Mouse (Mus musculus): ENCODE measurements around the gene Gab2. TPM values are rescaled to one million over a fixed set of nuclear protein-coding genes. Genes with fewer than 3 reads are reported as not detected.

Gene Gab2
- polyA plus RNA-seq (2016; fragmentation: Nextera tagmentation; extraction: Ambion mirVana): 7.1 and 9.1 TPM in 2 replicates

GRCm38 (mm10) chr7:97081242-97081958, at the start of gene Gab2:
Gab2 (plus strand) TSS chr7:97081586.
- no peaks in the 10 kb centered on the region for H3K36me3 ChIP-seq
- no peaks in the 10 kb centered on the region for H3K27me3 ChIP-seq (ENCODE audit: low read depth, poor library complexity, severe bottlenecking)
- peaks cover 19% of the 10 kb centered on the region for H3K4me1 ChIP-seq
- peak within 1 kb of the TSS; percentile 95 for H3K4me3 ChIP-seq
- under 1% methylated on average over 60 of the region's 83 CpGs for WGBS
- no peaks in the 10 kb centered on the region for H3K9me3 ChIP-seq (replicated peaks)
- peak within 1 kb of the TSS; percentile 94 for H3K27ac ChIP-seq (replicated peaks)
- DNase-seq (ENCODE audit: low spot score): peak; percentile 82

DNA sequence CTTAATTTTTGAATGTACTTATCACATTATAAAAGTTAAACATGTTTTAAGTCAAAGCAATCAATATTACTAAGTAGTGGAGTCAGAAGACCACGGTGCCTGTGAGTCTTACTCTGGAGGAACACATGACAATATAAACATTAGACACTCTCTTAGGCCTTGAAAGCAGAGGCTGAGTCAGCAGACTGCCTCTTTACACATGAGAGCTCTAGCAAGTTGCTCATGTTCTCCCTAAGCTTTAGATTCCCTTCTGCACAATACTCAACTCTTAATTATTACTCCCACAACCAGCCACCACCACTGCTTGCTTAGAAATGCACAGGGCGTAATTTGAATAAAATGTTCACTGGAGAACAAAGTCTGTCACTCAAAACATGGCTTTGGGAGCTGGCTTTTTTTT, 49.0 kb upstream of the Gab2 start:
- no peak for DNase-seq (ENCODE audit: low spot score)
- H3K4me1 ChIP-seq: no peaks in the 10 kb centered on the region
- no peak overlapping the region for H3K27ac ChIP-seq (replicated peaks)
- no peaks in the 10 kb centered on the region for H3K36me3 ChIP-seq
- H3K27me3 ChIP-seq (ENCODE audit: low read depth, poor library complexity, severe bottlenecking): no peaks in the 10 kb centered on the region
- WGBS: 88% methylated on average over 2 of the region's 2 CpGs
- H3K9me3 ChIP-seq (replicated peaks): no peaks in the 10 kb centered on the region
- H3K4me3 ChIP-seq: no peak overlapping the region

- WGBS: 74% methylated on average over 4 of the region's 4 CpGs
- H3K4me1 ChIP-seq: no peaks in the 10 kb centered on the region
- H3K36me3 ChIP-seq: peaks cover 19% of the 10 kb centered on the region
- no peaks in the 10 kb centered on the region for H3K27me3 ChIP-seq (ENCODE audit: low read depth, poor library complexity, severe bottlenecking)
- DNase-seq (ENCODE audit: low spot score): peak; percentile 13
- H3K27ac ChIP-seq (replicated peaks): no peak overlapping the region
- H3K9me3 ChIP-seq (replicated peaks): no peaks in the 10 kb centered on the region
- H3K4me3 ChIP-seq: no peak overlapping the region
These were observed 41.7 kb upstream of the Gab2 start for GRCm38 (mm10) chr7:97039641-97040040.

- Histone ChIP-seq H3K27me3 (ENCODE audit: low read depth, poor library complexity, severe bottlenecking) (no peaks in the 10 kb centered on the region), H3K4me1 (no peaks in the 10 kb centered on the region), H3K36me3 (peaks cover 19% of the 10 kb centered on the region), H3K27ac (replicated peaks) (no peak overlapping the region), H3K4me3 (no peak overlapping the region), H3K9me3 (replicated peaks) (no peaks in the 10 kb centered on the region)
- no peak for DNase-seq (ENCODE audit: low spot score)
- 88% methylated on average over 6 of the region's 6 CpGs for WGBS
These were observed 39.4 kb upstream of the Gab2 start for GRCm38 (mm10) chr7:97041868-97042449.

DNA sequence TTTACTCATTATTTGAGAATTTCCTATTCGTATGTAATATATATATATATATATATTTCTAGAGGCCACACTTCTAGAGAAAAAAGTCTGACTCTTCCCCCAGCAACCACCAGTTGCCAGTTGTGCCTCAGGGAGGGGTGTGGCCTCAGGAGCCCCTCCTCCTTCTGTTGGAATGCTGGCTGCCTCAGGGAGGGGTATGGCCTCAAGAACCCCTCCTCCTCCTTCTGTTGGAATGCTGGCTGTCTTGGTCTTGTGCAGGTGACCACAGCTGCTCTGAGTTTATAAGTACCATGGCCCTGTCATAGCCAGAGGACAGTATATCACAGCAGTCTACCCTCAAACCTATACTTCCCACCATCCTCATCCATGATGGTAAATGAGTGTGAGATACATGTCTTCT, 38.4 kb upstream of the Gab2 start:
- WGBS: 87% methylated on average over 1 of the region's 1 CpGs
- Histone ChIP-seq H3K9me3 (replicated peaks) (no peaks in the 10 kb centered on the region), H3K36me3 (peaks cover 15% of the 10 kb centered on the region), H3K4me1 (no peaks in the 10 kb centered on the region), H3K4me3 (no peak overlapping the region), H3K27ac (replicated peaks) (no peak overlapping the region), H3K27me3 (ENCODE audit: low read depth, poor library complexity, severe bottlenecking) (no peaks in the 10 kb centered on the region)
- DNase-seq (ENCODE audit: low spot score): no peak

GRCm38 (mm10) chr7:97060966-97061365, 20.4 kb upstream of the Gab2 start:
- Histone ChIP-seq H3K4me1 (no peaks in the 10 kb centered on the region), H3K36me3 (peaks cover 7% of the 10 kb centered on the region; the same call in 1 of the 2 replicates), H3K4me3 (no peak overlapping the region), H3K27me3 (ENCODE audit: low read depth, poor library complexity, severe bottlenecking) (no peaks in the 10 kb centered on the region), H3K27ac (replicated peaks) (no peak overlapping the region), H3K9me3 (replicated peaks) (no peaks in the 10 kb centered on the region)
- DNase-seq (ENCODE audit: low spot score): no peak
- 94% methylated on average over 2 of the region's 2 CpGs for WGBS

DNA sequence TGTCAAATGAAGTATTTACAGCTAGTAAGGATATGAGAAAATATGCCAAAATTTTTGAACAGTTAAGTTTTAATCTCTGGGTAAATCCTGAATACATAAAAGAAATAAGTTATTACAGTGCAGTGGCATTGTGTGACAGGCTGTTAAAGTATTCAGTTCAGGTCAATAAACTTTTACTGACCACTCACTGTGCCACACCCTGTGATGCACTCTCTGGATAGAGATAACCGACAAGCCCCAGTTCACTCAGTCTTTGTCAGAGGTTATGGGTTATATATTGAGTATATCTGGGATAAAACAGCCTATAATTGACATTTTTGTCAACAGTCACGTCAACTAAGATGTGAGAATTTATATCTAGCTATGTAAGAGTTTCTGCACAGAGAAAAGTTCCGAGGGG, 9.9 kb upstream of the Gab2 start:
- H3K27ac ChIP-seq (replicated peaks): no peak overlapping the region
- no peaks in the 10 kb centered on the region for H3K4me1 ChIP-seq
- H3K27me3 ChIP-seq (ENCODE audit: low read depth, poor library complexity, severe bottlenecking): no peaks in the 10 kb centered on the region
- 88% methylated on average over 3 of the region's 3 CpGs for WGBS
- H3K36me3 ChIP-seq: no peaks in the 10 kb centered on the region
- H3K4me3 ChIP-seq: no peak overlapping the region
- H3K9me3 ChIP-seq (replicated peaks): no peaks in the 10 kb centered on the region
- DNase-seq (ENCODE audit: low spot score): no peak

DNA sequence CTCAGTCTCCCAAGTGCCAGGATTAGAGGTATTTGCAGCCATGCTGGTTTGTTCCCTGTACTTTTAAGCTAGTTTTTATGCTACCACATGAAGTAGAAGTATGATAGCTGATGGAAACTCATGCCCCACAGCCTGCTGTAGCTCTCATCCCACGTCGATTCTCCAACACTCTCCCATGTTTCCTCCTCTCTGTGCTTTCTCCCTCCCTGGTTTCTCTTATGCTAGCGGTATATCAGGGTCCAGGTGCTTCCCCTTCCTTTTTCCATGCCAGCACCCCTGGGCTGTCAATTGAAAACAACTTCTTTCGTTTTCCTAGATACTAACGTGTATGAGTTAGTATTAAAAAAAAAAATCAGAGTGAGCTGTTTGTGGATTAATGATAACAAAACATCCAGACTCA, 9.3 kb upstream of the Gab2 start:
- Histone ChIP-seq H3K9me3 (replicated peaks) (no peaks in the 10 kb centered on the region), H3K36me3 (no peaks in the 10 kb centered on the region), H3K27me3 (ENCODE audit: low read depth, poor library complexity, severe bottlenecking) (no peaks in the 10 kb centered on the region), H3K27ac (replicated peaks) (no peak overlapping the region), H3K4me3 (no peak overlapping the region), H3K4me1 (no peaks in the 10 kb centered on the region)
- no peak for DNase-seq (ENCODE audit: low spot score)
- 86% methylated on average over 5 of the region's 5 CpGs for WGBS

DNA sequence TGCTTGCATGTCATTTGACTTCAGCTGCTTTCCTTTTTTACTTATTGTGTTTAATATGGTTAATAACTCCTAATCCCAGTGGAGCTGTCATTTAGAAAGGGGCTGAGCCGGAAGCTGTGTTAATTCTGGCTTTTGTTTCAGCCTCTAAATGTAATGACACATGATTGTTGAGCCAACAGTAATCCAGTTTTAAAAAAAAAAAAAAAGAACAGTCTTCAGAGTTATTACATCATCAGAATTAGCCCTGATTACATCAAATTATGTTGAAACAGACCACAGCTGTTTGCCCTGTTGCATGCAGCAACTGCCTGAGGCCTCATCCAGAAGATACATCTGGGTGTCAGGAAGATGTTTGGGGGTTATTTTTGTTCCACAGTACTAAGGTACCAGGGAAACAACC, 6.4 kb upstream of the Gab2 start:
- H3K4me3 ChIP-seq: no peak overlapping the region
- H3K27me3 ChIP-seq (ENCODE audit: low read depth, poor library complexity, severe bottlenecking): no peaks in the 10 kb centered on the region
- no peak overlapping the region for H3K27ac ChIP-seq (replicated peaks)
- H3K36me3 ChIP-seq: no peaks in the 10 kb centered on the region
- no peaks in the 10 kb centered on the region for H3K9me3 ChIP-seq (replicated peaks)
- DNase-seq (ENCODE audit: low spot score): no peak
- 85% methylated on average over 1 of the region's 1 CpGs for WGBS
- H3K4me1 ChIP-seq: no peaks in the 10 kb centered on the region; the same call in 1 of the 2 replicates

DNA sequence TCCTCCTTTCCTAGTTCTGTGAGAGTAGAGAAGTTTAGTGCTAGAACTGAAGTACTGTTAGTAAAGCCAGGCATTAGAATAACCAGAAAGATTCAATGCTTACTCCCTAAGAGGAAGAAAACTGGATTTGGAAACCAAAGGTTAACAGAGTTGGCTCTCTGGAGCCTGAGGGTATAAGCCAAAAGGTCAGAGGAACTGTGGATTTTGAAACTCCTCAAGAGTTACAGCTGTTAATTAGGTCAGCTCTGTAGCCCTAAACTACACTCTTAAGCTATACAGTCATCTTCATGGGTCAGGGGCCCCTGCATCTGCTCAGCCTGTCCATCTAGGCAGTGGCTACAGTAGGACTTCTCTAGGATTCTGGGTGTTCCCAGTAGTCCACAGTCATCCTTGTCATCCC, 4.4 kb upstream of the Gab2 start:
- Histone ChIP-seq H3K9me3 (replicated peaks) (no peaks in the 10 kb centered on the region), H3K27ac (replicated peaks) (no peak overlapping the region), H3K27me3 (ENCODE audit: low read depth, poor library complexity, severe bottlenecking) (no peaks in the 10 kb centered on the region), H3K4me1 (peaks cover 4% of the 10 kb centered on the region; the same call in 1 of the 2 replicates), H3K36me3 (no peaks in the 10 kb centered on the region), H3K4me3 (no peak overlapping the region)
- DNase-seq (ENCODE audit: low spot score): no peak

DNA sequence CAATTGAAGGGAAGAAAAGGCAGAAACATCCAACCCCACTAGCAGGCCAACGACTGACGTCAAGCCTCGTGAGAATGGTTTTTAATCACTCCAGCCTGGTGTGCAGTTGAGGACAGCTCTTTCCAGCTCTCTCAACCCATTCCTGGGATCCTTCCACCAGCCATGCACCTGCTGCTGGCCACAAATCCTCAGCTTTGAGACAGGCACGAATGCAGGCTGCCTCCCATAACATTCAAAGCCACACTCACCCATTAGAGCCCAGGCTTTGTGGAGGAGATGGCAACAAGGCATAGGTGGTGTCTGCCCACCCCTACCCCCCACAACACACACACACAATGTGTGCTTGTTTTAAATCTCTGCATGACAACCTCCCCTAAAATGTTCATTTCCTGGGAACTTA, 2.7 kb upstream of the Gab2 start:
- Histone ChIP-seq H3K27me3 (ENCODE audit: low read depth, poor library complexity, severe bottlenecking) (no peaks in the 10 kb centered on the region), H3K9me3 (replicated peaks) (no peaks in the 10 kb centered on the region), H3K36me3 (no peaks in the 10 kb centered on the region), H3K27ac (replicated peaks) (no peak overlapping the region), H3K4me3 (no peak overlapping the region), H3K4me1 (peaks cover 18% of the 10 kb centered on the region)
- WGBS: 54% methylated on average over 4 of the region's 4 CpGs
- no peak for DNase-seq (ENCODE audit: low spot score)

DNA sequence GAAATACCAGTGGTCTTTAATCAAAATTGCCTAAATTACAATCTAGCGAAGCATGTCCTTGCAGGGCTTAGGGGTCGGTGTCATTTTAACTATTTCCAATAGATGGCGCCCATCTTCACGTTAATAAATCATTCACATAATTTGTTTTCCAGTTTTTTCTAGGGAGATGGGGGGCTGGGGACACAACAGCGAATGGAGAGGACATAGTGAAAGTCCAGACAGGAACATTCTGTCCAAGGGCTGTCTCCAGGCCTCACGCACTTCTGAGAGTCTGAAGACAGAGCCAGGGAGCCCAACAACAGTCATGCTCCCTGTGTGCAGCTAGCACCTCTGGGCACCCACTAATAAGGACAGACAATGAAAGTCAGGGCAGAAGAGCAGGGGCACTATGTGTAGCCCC, 2.2 kb upstream of the Gab2 start:
- Histone ChIP-seq H3K27me3 (ENCODE audit: low read depth, poor library complexity, severe bottlenecking) (no peaks in the 10 kb centered on the region), H3K36me3 (no peaks in the 10 kb centered on the region), H3K27ac (replicated peaks) (no peak overlapping the region), H3K4me3 (no peak overlapping the region), H3K9me3 (replicated peaks) (no peaks in the 10 kb centered on the region), H3K4me1 (peaks cover 19% of the 10 kb centered on the region)
- DNase-seq (ENCODE audit: low spot score): peak; percentile 15
- WGBS: 18% methylated on average over 6 of the region's 6 CpGs

- H3K27ac ChIP-seq (replicated peaks): no peak overlapping the region
- 74% methylated on average over 4 of the region's 4 CpGs for WGBS
- H3K4me3 ChIP-seq: no peak overlapping the region
- no peaks in the 10 kb centered on the region for H3K9me3 ChIP-seq (replicated peaks)
- no peak for DNase-seq (ENCODE audit: low spot score)
- H3K36me3 ChIP-seq: no peaks in the 10 kb centered on the region
- peaks cover 19% of the 10 kb centered on the region for H3K4me1 ChIP-seq
- H3K27me3 ChIP-seq (ENCODE audit: low read depth, poor library complexity, severe bottlenecking): no peaks in the 10 kb centered on the region
These were observed 1.6 kb upstream of the Gab2 start for GRCm38 (mm10) chr7:97079651-97080365.
